Mouse (Mus musculus): ENCODE measurements around the gene Clrn2. TPM values are rescaled to one million over a fixed set of nuclear protein-coding genes. Genes with fewer than 3 reads are reported as not detected.
A peak's percentile ranks its signal among the peaks of the same experiment; 100 is the strongest.

Gene Clrn2
- polyA plus RNA-seq, 1 experiment from 2014 or later = not detected

DNA sequence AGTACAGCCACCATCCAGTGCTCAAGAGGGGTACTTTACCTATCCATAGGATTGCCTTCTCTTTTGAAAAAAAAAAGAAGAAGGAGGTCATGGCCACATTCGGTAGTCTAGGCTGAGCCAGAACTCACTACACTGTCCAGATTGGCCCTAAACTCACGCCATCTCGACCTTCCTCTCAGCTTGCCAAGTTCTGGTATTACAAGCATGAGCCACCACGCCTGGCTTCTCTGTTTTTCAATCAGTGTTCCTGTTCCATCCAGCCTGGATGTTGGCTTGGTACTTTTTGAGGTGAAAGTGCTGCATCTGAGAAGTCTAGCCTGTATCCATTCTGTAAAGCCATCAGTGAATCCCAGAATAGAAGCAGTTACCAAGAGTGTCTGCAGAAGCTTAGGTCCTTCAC lies 42.9 kb downstream of the Clrn2 start:
- ATAC-seq = no peak
- ChIA-PET POLR2A (interaction anchor here (1.5 kb wide), 1 partner anchor 15 kb away, joined by 4 read pairs; no protein-coding TSS in a partner anchor), CTCF (interaction anchor here (0.7 to 1.0 kb wide), 2 partner anchors 12 to 18 kb away, joined by 3 read pairs; no protein-coding TSS in a partner anchor)
- DNase-seq (ENCODE audit: low read depth, low spot score) = no peak
- no peak for TF ChIP-seq CTCF (IDR thresholded peaks at IDR 0.05)
- H3K27me3 ChIP-seq = no peaks in the 10 kb centered on the region
- in situ Hi-C loops (cut with MboI; ENCODE audit: low pct_unique_long_range_greater_than_20kb) = loop anchor here (25.0 kb wide), 1 partner anchor 366 kb away; the partner anchor contains the start of gene Lcorl

DNA sequence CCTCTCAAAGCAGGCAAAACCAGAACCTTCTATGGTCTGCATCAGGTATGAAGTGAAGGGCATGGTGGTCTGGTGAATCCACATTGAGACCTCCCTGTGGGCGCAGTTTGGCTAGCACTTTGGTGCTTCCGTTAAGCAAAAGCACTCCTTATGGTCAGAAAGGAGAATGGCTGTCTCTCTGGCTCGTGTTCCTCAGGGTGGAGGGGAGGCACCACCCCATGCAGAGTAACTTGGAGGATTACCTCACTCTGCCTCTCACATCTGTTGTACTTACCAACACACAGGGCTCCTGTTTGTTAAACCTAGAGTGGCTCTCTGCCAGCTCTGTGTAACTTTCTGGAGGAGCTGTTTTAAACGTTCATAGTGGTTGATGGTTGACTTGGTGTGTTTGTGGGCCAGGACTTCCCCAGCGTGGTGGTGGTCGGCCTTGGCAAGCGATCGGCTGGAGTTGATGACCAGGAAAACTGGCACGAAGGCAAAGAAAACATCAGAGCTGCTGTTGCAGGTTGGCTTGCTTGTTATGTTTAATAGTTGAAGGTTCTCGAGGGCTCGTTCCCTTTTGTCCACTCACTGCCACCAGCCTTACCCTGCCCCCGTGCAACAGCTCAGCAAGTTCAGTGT lies 43.5 kb downstream of the Clrn2 start:
- ATAC-seq (peak; percentile 73), DNase-seq (ENCODE audit: low read depth, low spot score) (peak; percentile 91)
- H3K27me3 ChIP-seq = no peaks in the 10 kb centered on the region
- in situ Hi-C loops (cut with MboI; ENCODE audit: low pct_unique_long_range_greater_than_20kb) = loop anchor here (25.0 kb wide), 1 partner anchor 365 kb away; the partner anchor contains the start of gene Lcorl
- ChIA-PET POLR2A (no interaction called here), CTCF (interaction anchor here (0.9 to 1.0 kb wide), 2 partner anchors 12 to 18 kb away, joined by 3 read pairs; no protein-coding TSS in a partner anchor)
- TF ChIP-seq CTCF (IDR thresholded peaks at IDR 0.05) = no peak

DNA sequence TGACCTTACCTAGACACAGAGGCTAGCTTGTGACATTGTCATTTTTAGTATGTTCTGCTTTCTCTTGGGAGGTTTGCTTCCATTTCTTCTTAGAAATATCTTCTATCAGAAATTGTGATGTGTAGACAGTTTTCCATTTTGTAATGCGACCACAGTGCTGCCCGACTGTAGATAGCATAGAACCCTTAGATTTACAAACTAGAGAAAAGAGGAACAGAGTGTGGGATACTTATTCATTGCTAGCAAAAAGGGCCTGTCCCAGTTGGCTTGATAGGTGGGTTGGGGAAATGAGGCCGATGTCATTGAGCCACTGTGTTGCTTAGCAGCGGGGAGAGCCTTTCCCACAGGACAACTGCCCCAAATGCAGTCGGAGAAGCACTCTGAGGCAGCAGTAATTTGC lies 44.0 kb downstream of the Clrn2 start:
- no peak for TF ChIP-seq CTCF (IDR thresholded peaks at IDR 0.05)
- no peak for DNase-seq (ENCODE audit: low read depth, low spot score)
- in situ Hi-C loops (cut with MboI; ENCODE audit: low pct_unique_long_range_greater_than_20kb) = loop anchor here (25.0 kb wide), 1 partner anchor 365 kb away; the partner anchor contains the start of gene Lcorl
- no peak for ATAC-seq
- no peaks in the 10 kb centered on the region for H3K27me3 ChIP-seq
- POLR2A ChIA-PET = no interaction called here
- CTCF ChIA-PET = interaction anchor here (0.9 to 1.0 kb wide), 2 partner anchors 11 to 19 kb away, joined by 3 read pairs; no protein-coding TSS in a partner anchor

DNA sequence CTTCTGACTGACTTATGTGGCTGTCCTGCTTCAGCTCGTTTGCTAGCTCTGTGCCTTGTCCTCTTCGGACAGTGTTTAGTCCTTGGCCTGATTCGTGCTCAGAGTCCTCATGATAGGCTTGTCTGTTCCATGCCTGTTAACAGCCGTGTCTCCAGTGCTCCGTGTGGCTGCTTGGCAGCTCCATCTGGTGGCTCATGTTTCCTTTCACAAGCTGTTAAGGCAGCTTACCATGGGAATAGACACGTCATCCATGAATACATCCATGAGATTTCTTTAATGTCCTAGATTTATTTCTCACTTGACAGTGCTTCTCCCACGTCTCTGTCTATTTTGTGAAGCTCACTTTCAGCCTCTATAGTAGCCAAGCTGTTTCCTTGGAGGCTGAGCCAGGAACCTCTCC lies 56.5 kb downstream of the Clrn2 start:
- ATAC-seq (no peak), DNase-seq (ENCODE audit: low read depth, low spot score) (no peak)
- TF ChIP-seq CTCF (IDR thresholded peaks at IDR 0.05) = no peak
- in situ Hi-C loops (cut with MboI; ENCODE audit: low pct_unique_long_range_greater_than_20kb) = no loop called here
- no peaks in the 10 kb centered on the region for H3K27me3 ChIP-seq
- POLR2A ChIA-PET = interaction anchor here (1.1 kb wide), 1 partner anchor 19 kb away, joined by 3 read pairs; no protein-coding TSS in a partner anchor
- CTCF ChIA-PET = interaction anchor here (1.0 to 2.4 kb wide), 4 partner anchors 25 to 161 kb away, joined by 3 to 8 read pairs (median 4); no protein-coding TSS in a partner anchor

DNA sequence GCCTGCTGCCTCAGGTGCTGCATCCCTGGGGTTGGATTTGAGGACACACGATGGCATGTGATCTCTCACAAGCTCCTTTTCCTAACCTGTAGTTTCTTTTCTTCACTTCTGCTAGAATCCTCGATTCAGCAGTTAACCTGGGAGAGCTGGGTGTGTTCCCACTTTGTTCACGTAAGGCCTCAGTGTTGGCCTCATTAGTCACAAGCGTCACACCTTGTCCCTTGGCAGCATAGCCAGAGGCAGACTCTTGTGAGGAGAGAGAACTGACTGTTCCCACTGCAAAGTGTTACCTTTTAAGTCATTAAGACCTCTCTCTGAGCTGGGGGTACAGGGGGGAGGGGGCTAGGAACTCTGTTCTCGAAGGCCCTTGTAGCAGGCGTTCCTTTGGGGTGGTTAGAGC lies 59.4 kb downstream of the Clrn2 start:
- in situ Hi-C loops (cut with MboI; ENCODE audit: low pct_unique_long_range_greater_than_20kb) = no loop called here
- DNase-seq (ENCODE audit: low read depth, low spot score) (no peak), ATAC-seq (no peak)
- no peaks in the 10 kb centered on the region for H3K27me3 ChIP-seq
- ChIA-PET CTCF (interaction anchor here (1.1 to 1.3 kb wide), 2 partner anchors 10 to 19 kb away, joined by 3 to 4 read pairs; no protein-coding TSS in a partner anchor), POLR2A (no interaction called here)
- TF ChIP-seq CTCF (IDR thresholded peaks at IDR 0.05) = no peak

- H3K27me3 ChIP-seq = no peaks in the 10 kb centered on the region
- TF ChIP-seq CTCF (IDR thresholded peaks at IDR 0.05) = no peak
- ChIA-PET CTCF (interaction anchor here (1.1 to 1.3 kb wide), 3 partner anchors 10 to 19 kb away, joined by 3 to 4 read pairs (median 3); no protein-coding TSS in a partner anchor), POLR2A (no interaction called here)
- DNase-seq (ENCODE audit: low read depth, low spot score) (no peak), ATAC-seq (no peak)
- in situ Hi-C loops (cut with MboI; ENCODE audit: low pct_unique_long_range_greater_than_20kb) = no loop called here
Observed at GRCm38 (mm10) chr5:45513511-45513910, 60.0 kb downstream of the Clrn2 start.

Other genes starting within 250 kb of the Clrn2 start
- 68.6 TPM for gene Qdpr, start 3.5 kb upstream of the Clrn2 start, polyA plus RNA-seq (2021)
- gene Lap3, start 39.6 kb downstream of the Clrn2 start, polyA plus RNA-seq (2021) = 115 TPM
- 156 TPM for gene Med28, start 66.5 kb downstream of the Clrn2 start, polyA plus RNA-seq (2021)
- 0.05 TPM for gene Fam184b, start 185.9 kb downstream of the Clrn2 start, polyA plus RNA-seq (2021)
- gene Ncapg, start 216.2 kb downstream of the Clrn2 start, polyA plus RNA-seq (2021) = 29.2 TPM

Measured in Patski (cell line).